Mouse (Mus musculus) olfactory bulb, adult 2 months (tissue): Measurements from ENCODE around the gene Adh6b.

ENCODE experiments used
- CTCF ChIP-seq: fragments of 200-500 bp; IDR thresholded peaks from 2 replicates; pipeline ENCODE4 v1.5.1; 2012; ENCODE audit warnings: low read depth, mild to moderate bottlenecking, low read length, moderate library complexity; ENCODE audit not compliant: insufficient read depth
- POLR2A ChIP-seq: fragments of 200-500 bp; IDR thresholded peaks from 2 replicates; pipeline ENCODE4 v1.6.1; 2012; ENCODE audit warnings: mild to moderate bottlenecking, low read depth, low read length, moderate library complexity; ENCODE audit not compliant: insufficient read depth

- TF ChIP-seq CTCF = no peak
- TF ChIP-seq POLR2A = no peak
These were observed 7.7 kb upstream of the Adh6b start for GRCm38 (mm10) chr3:138333910-138334309.
